Mouse (Mus musculus): ENCODE results near the gene Layn. TPM values are rescaled to one million over a fixed set of nuclear protein-coding genes. Genes with fewer than 3 reads are reported as not detected.

The Layn gene
- 7.0 and 10.2 TPM in 2 replicates for polyA plus RNA-seq (2012; rRNA removed)

GRCm38 (mm10) chr9:51076979-51077315, at the start of gene Layn:
Gene Layn (minus strand): TSS chr9:51077094.
- DNase-seq (ENCODE audit: low spot score) = peak; percentile 40

- no peak for DNase-seq (ENCODE audit: low spot score)
Observed at GRCm38 (mm10) chr9:51114767-51115166, 37.9 kb upstream of the Layn start.

GRCm38 (mm10) chr9:51105751-51106150, 28.9 kb upstream of the Layn start:
- DNase-seq (ENCODE audit: low spot score) = no peak

- peak; percentile 26 for DNase-seq (ENCODE audit: low spot score)
Observed at GRCm38 (mm10) chr9:51103808-51104514, 27.1 kb upstream of the Layn start.

GRCm38 (mm10) chr9:51102963-51103807, 26.3 kb upstream of the Layn start:
- DNase-seq (ENCODE audit: low spot score) = peak; percentile 31

- DNase-seq (ENCODE audit: low spot score) = no peak
Observed at GRCm38 (mm10) chr9:51101756-51102425, 25.0 kb upstream of the Layn start, which contains the start of gene 4833427G06Rik. Gene 4833427G06Rik (minus strand): TSS chr9:51102078.

- no peak for DNase-seq (ENCODE audit: low spot score)
Observed at GRCm38 (mm10) chr9:51096306-51096705, 19.4 kb upstream of the Layn start.

GRCm38 (mm10) chr9:51093697-51094096, 16.8 kb upstream of the Layn start:
- no peak for DNase-seq (ENCODE audit: low spot score)

- no peak for DNase-seq (ENCODE audit: low spot score)
Observed at GRCm38 (mm10) chr9:51081614-51082013, 4.7 kb upstream of the Layn start.

GRCm38 (mm10) chr9:51076300-51076978, 455 bp downstream of the Layn start:
- DNase-seq (ENCODE audit: low spot score) = peak; percentile 23

GRCm38 (mm10) chr9:51075780-51076179, 1.1 kb downstream of the Layn start:
- no peak for DNase-seq (ENCODE audit: low spot score)

GRCm38 (mm10) chr9:51070801-51071200, 6.1 kb downstream of the Layn start:
- DNase-seq (ENCODE audit: low spot score) = no peak

- DNase-seq (ENCODE audit: low spot score) = no peak
Observed at GRCm38 (mm10) chr9:51068202-51068601, 8.7 kb downstream of the Layn start.

GRCm38 (mm10) chr9:51060601-51061000, 16.3 kb downstream of the Layn start, which contains the start of gene Btg4:
Gene Btg4 (plus strand): TSS chr9:51060901.
- DNase-seq (ENCODE audit: low spot score) = no peak

GRCm38 (mm10) chr9:51058951-51059521, 17.9 kb downstream of the Layn start:
- no peak for DNase-seq (ENCODE audit: low spot score)

GRCm38 (mm10) chr9:51056360-51057324, 20.3 kb downstream of the Layn start:
- no peak for DNase-seq (ENCODE audit: low spot score)

GRCm38 (mm10) chr9:51052180-51052579, 24.7 kb downstream of the Layn start:
- no peak for DNase-seq (ENCODE audit: low spot score)

- no peak for DNase-seq (ENCODE audit: low spot score)
Observed at GRCm38 (mm10) chr9:51042136-51042535, 34.8 kb downstream of the Layn start.

GRCm38 (mm10) chr9:51041491-51041980, 35.4 kb downstream of the Layn start:
- no peak for DNase-seq (ENCODE audit: low spot score)

Measured in urinary bladder, adult 2 months (tissue).